ENCODE assay signal across 9 mouse cellular contexts in the genomic region with DNA sequence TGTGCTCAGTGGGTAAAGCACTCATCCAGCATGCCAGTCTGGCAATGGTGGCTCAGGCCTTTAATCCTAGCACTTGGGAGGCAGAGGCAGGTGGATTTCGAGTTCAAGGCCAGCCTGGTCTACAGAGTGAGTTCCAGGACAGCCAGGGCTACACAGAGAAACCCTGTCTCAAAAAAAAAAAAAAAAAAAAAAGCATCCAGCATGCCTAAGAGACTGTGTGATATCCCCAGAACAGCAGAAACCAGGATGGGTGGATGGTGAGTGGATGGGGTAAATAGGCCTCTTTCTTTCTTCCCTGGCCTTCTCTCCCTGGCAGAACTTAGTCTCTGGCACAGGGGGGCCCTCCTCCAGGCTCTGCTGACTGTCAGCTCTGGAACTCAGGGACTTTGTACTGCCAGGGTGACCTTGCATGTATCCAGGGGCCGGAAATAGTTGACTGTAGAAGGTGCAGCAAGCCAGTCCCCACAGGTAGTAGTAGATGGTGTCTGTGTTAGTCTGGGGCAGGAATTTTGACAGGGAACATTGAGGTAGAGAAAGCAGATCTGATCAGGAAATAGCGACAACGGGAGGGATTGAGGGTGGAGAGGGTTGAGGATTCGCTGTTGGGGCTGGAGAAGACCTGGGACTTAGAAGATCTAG. TPM values are rescaled to one million over a fixed set of nuclear protein-coding genes. Genes with fewer than 3 reads are reported as not detected.
A peak's percentile ranks its signal among the peaks of the same experiment; 100 is the strongest.
DNase-seq lines count a peak whose midpoint lies in the region; ATAC-seq and TF ChIP-seq lines count a peak whose summit lies in the region.
"Had no signal": no experiment of that assay in that cellular context is flagged by ENCODE, and none has a peak within 500 bp of the region (broad histone marks: within the 10 kb centered on the region; RNA-seq: fewer than 3 reads in every experiment).

No protein-coding gene starts in this region.

- no peaks in the 10 kb centered on the region for H3K9me3 ChIP-seq in embryonic facial prominence, embryonic 10.5 days
- no peaks in the 10 kb centered on the region for H3K9me3 ChIP-seq in hindbrain, embryonic 10.5 days
- H3K9me3 ChIP-seq in limb, embryonic 14.5 days (ENCODE audit: control insufficient read depth, low read length): no peaks in the 10 kb centered on the region
- no peaks in the 10 kb centered on the region for H3K9me3 ChIP-seq in stomach, embryonic 14.5 days (ENCODE audit: control insufficient read depth, low read depth, low read length)

- peaks cover 7% of the 10 kb centered on the region for H3K4me1 ChIP-seq in lung, adult 2 months (ENCODE audit: control insufficient read depth, insufficient read depth, low read length)
- peaks cover 25% of the 10 kb centered on the region for H3K4me1 ChIP-seq in embryonic facial prominence, embryonic 10.5 days
- peaks cover 22% of the 10 kb centered on the region for H3K4me1 ChIP-seq in hindbrain, embryonic 10.5 days (replicated peaks)
- peaks cover 11% of the 10 kb centered on the region for H3K4me1 ChIP-seq in limb, embryonic 14.5 days (ENCODE audit: control insufficient read depth, insufficient read depth, low read length)
- peaks cover 8% of the 10 kb centered on the region; the same call in 1 of the 2 replicates for H3K4me1 ChIP-seq in stomach, embryonic 14.5 days (ENCODE audit: control insufficient read depth, insufficient read depth, low read length)

- WGBS in lung, adult 2 months: 12% methylated on average over 5 of the region's 5 CpGs
- 34% methylated on average over 5 of the region's 5 CpGs for WGBS in embryonic facial prominence, embryonic 10.5 days
- 29% methylated on average over 5 of the region's 5 CpGs for WGBS in hindbrain, embryonic 10.5 days
- 24% methylated on average over 5 of the region's 5 CpGs for WGBS in limb, embryonic 14.5 days
- 22% methylated on average over 5 of the region's 5 CpGs for WGBS in stomach, embryonic 14.5 days

- peak overlapping the region; percentile 85 for H3K27ac ChIP-seq in embryonic facial prominence, embryonic 10.5 days (replicated peaks)
- H3K27ac ChIP-seq in hindbrain, embryonic 10.5 days: peak overlapping the region; percentile 85
- peak overlapping the region; percentile 88 for H3K27ac ChIP-seq in limb, embryonic 14.5 days (replicated peaks; ENCODE audit: low read depth, low read length)
- H3K27ac ChIP-seq in stomach, embryonic 14.5 days (ENCODE audit: low read length): peak overlapping the region; percentile 89

- peaks cover 37% of the 10 kb centered on the region for H3K36me3 ChIP-seq in embryonic facial prominence, embryonic 10.5 days (replicated peaks)
- peaks cover 28% of the 10 kb centered on the region for H3K36me3 ChIP-seq in hindbrain, embryonic 10.5 days
- H3K36me3 ChIP-seq in limb, embryonic 14.5 days (ENCODE audit: control insufficient read depth, insufficient read depth, low read length): peaks cover 34% of the 10 kb centered on the region
- H3K36me3 ChIP-seq in stomach, embryonic 14.5 days (ENCODE audit: control insufficient read depth, insufficient read depth, low read length): peaks cover 25% of the 10 kb centered on the region

- H3K27me3 ChIP-seq in embryonic facial prominence, embryonic 10.5 days (replicated peaks; ENCODE audit: low read depth, poor library complexity, severe bottlenecking): no peaks in the 10 kb centered on the region
- H3K27me3 ChIP-seq in hindbrain, embryonic 10.5 days (ENCODE audit: insufficient read depth, poor library complexity, severe bottlenecking): no peaks in the 10 kb centered on the region
- no peaks in the 10 kb centered on the region for H3K27me3 ChIP-seq in limb, embryonic 14.5 days (ENCODE audit: control insufficient read depth, insufficient read depth, low read length)
- H3K27me3 ChIP-seq in stomach, embryonic 14.5 days (ENCODE audit: control insufficient read depth, insufficient read depth, low read length): no peaks in the 10 kb centered on the region

- peak overlapping the region; percentile 88 for H3K4me3 ChIP-seq in lung, adult 2 months (replicated peaks; ENCODE audit: extremely low read depth, low read depth, low read length)
- H3K4me3 ChIP-seq in embryonic facial prominence, embryonic 10.5 days: peak overlapping the region; percentile 67
- H3K4me3 ChIP-seq in hindbrain, embryonic 10.5 days: peak overlapping the region; percentile 62
- H3K4me3 ChIP-seq in limb, embryonic 14.5 days (replicated peaks; ENCODE audit: low read length): peak overlapping the region; percentile 59
- peak overlapping the region; percentile 48 for H3K4me3 ChIP-seq in stomach, embryonic 14.5 days (ENCODE audit: low read depth, low read length)

- peak overlapping the region; percentile 71 for H3K4me2 ChIP-seq in limb, embryonic 14.5 days (replicated peaks; ENCODE audit: low read depth, low read length, severe bottlenecking)
- H3K4me2 ChIP-seq in stomach, embryonic 14.5 days (replicated peaks; ENCODE audit: low read depth, low read length): peak overlapping the region; percentile 54

- TF ChIP-seq POLR2A in lung, adult 2 months (IDR thresholded peaks at IDR 0.05; ENCODE audit: borderline replicate concordance, extremely low read depth, low read depth, low read length): no peak
- TF ChIP-seq POLR2A in limb, embryonic 14.5 days (IDR thresholded peaks at IDR 0.05; ENCODE audit: borderline replicate concordance, extremely low read depth, insufficient read depth, insufficient read length): no peak

- no peak; the same call in 1 of the 2 replicates for ATAC-seq in limb, embryonic 14.5 days (ENCODE audit: low FRiP score, low read depth)
- peak; percentile 4; the same call in 1 of the 2 replicates for ATAC-seq in stomach, embryonic 14.5 days (ENCODE audit: insufficient number of reproducible peaks, insufficient read depth, low FRiP score, low read depth)

- peak; percentile 38 for DNase-seq in lung, adult 2 months
- no peak for DNase-seq in lung, postnatal 25 days (ENCODE audit: low spot score)
- no peak for DNase-seq in embryonic facial prominence, embryonic 10.5 days (ENCODE audit: low spot score)
- no peak for DNase-seq in hindbrain, embryonic 10.5 days (ENCODE audit: low spot score)
- DNase-seq in limb, embryonic 14.5 days (ENCODE audit: low spot score): no peak
- DNase-seq in urinary bladder, postnatal 36 days (ENCODE audit: low spot score in 2 of 2): no peak
- DNase-seq in cerebellum, postnatal 14 days: no peak

- TF ChIP-seq CTCF in lung, adult 2 months (IDR thresholded peaks at IDR 0.05; ENCODE audit: insufficient read depth, low read length): no peak

- peak overlapping the region; percentile 72 for H3K9ac ChIP-seq in limb, embryonic 14.5 days (ENCODE audit: low read depth, low read length, severe bottlenecking)
- peak overlapping the region; percentile 49 for H3K9ac ChIP-seq in stomach, embryonic 14.5 days (replicated peaks; ENCODE audit: low read depth, low read length)

RNA-seq across cellular contexts. Expression of a gene that starts 0.6 kb away (rescaled TPM):
- polyA plus RNA-seq in lung, adult 2 months (2012; rRNA removed): 17.1 and 18.1 TPM in 2 replicates
- 3.2 and 3.7 TPM in 2 replicates for polyA plus RNA-seq in embryonic facial prominence, embryonic 10.5 days (2016; fragmentation: Nextera tagmentation; extraction: Ambion mirVana)
- 2.4 and 2.6 TPM in 2 replicates for polyA plus RNA-seq in hindbrain, embryonic 10.5 days (2016; fragmentation: Nextera tagmentation; extraction: Ambion mirVana)
- polyA plus RNA-seq in limb, embryonic 14.5 days (2012; rRNA removed): 12.5 and 16.5 TPM in 2 replicates
- polyA plus RNA-seq in limb, embryonic 14.5 days (2014; fragmentation: Nextera tagmentation; extraction: Ambion mirVana): 8.2 and 8.7 TPM in 2 replicates
- 7.0 and 8.1 TPM in 2 replicates for polyA plus RNA-seq in stomach, embryonic 14.5 days (2014; fragmentation: Nextera tagmentation; extraction: Ambion mirVana)

RNA-seq across cellular contexts. Expression of a gene that starts 16.7 kb away (rescaled TPM):
- polyA plus RNA-seq in lung, adult 2 months (2012; rRNA removed): 39.4 and 39.6 TPM in 2 replicates
- polyA plus RNA-seq in embryonic facial prominence, embryonic 10.5 days (2016; fragmentation: Nextera tagmentation; extraction: Ambion mirVana): 67.7 and 72.2 TPM in 2 replicates
- 50.9 and 61.6 TPM in 2 replicates for polyA plus RNA-seq in hindbrain, embryonic 10.5 days (2016; fragmentation: Nextera tagmentation; extraction: Ambion mirVana)
- polyA plus RNA-seq in limb, embryonic 14.5 days (2012; rRNA removed): 41.0 and 44.1 TPM in 2 replicates
- 90.1 and 90.3 TPM in 2 replicates for polyA plus RNA-seq in limb, embryonic 14.5 days (2014; fragmentation: Nextera tagmentation; extraction: Ambion mirVana)
- 70.1 and 76.6 TPM in 2 replicates for polyA plus RNA-seq in stomach, embryonic 14.5 days (2014; fragmentation: Nextera tagmentation; extraction: Ambion mirVana)

RNA-seq across cellular contexts. Expression of a gene that starts 19.4 kb away (rescaled TPM):
- 28.2 and 29.4 TPM in 2 replicates for polyA plus RNA-seq in lung, adult 2 months (2012; rRNA removed)
- polyA plus RNA-seq in embryonic facial prominence, embryonic 10.5 days (2016; fragmentation: Nextera tagmentation; extraction: Ambion mirVana): 12.5 and 13.2 TPM in 2 replicates
- 13.3 and 15.5 TPM in 2 replicates for polyA plus RNA-seq in hindbrain, embryonic 10.5 days (2016; fragmentation: Nextera tagmentation; extraction: Ambion mirVana)
- 14.5 and 18.4 TPM in 2 replicates for polyA plus RNA-seq in limb, embryonic 14.5 days (2012; rRNA removed)
- polyA plus RNA-seq in limb, embryonic 14.5 days (2014; fragmentation: Nextera tagmentation; extraction: Ambion mirVana): 16.0 and 17.4 TPM in 2 replicates
- 13.4 and 13.5 TPM in 2 replicates for polyA plus RNA-seq in stomach, embryonic 14.5 days (2014; fragmentation: Nextera tagmentation; extraction: Ambion mirVana)

RNA-seq across cellular contexts. Expression of a gene that starts 24.1 kb away (rescaled TPM):
- polyA plus RNA-seq in lung, adult 2 months (2012; rRNA removed): not detected in 2 replicates
- polyA plus RNA-seq in embryonic facial prominence, embryonic 10.5 days (2016; fragmentation: Nextera tagmentation; extraction: Ambion mirVana): not detected in 2 replicates
- polyA plus RNA-seq in hindbrain, embryonic 10.5 days (2016; fragmentation: Nextera tagmentation; extraction: Ambion mirVana): not detected in 2 replicates
- not detected in 2 replicates for polyA plus RNA-seq in limb, embryonic 14.5 days (2012; rRNA removed)
- polyA plus RNA-seq in limb, embryonic 14.5 days (2014; fragmentation: Nextera tagmentation; extraction: Ambion mirVana): not detected in 2 replicates
- polyA plus RNA-seq in stomach, embryonic 14.5 days (2014; fragmentation: Nextera tagmentation; extraction: Ambion mirVana): not detected in 2 replicates
- polyA plus RNA-seq: brain, embryonic 14.5 days had no signal

RNA-seq across cellular contexts. Expression of a gene that starts 27.2 kb away (rescaled TPM):
- polyA plus RNA-seq in lung, adult 2 months (2012; rRNA removed): 2.6 and 3.2 TPM in 2 replicates
- 279 and 301 TPM in 2 replicates for polyA plus RNA-seq in embryonic facial prominence, embryonic 10.5 days (2016; fragmentation: Nextera tagmentation; extraction: Ambion mirVana)
- 196 and 300 TPM in 2 replicates for polyA plus RNA-seq in hindbrain, embryonic 10.5 days (2016; fragmentation: Nextera tagmentation; extraction: Ambion mirVana)
- polyA plus RNA-seq in limb, embryonic 14.5 days (2012; rRNA removed): 105 and 116 TPM in 2 replicates
- polyA plus RNA-seq in limb, embryonic 14.5 days (2014; fragmentation: Nextera tagmentation; extraction: Ambion mirVana): 89.0 and 93.9 TPM in 2 replicates
- 77.6 and 85.2 TPM in 2 replicates for polyA plus RNA-seq in stomach, embryonic 14.5 days (2014; fragmentation: Nextera tagmentation; extraction: Ambion mirVana)
